Mouse (Mus musculus) ovary, postnatal 14 days (tissue): ENCODE measurements around the gene Zfp831.

Source experiments
- DNase-seq: peaks from one replicate; pipeline ENCODE4 v3.0.0; 2022; ENCODE audit warnings: low spot score

Zfp831 gene

GRCm38 (mm10) chr2:174652864-174653263 is 9.5 kb downstream of the Zfp831 start:
- no peak for DNase-seq

- no peak for DNase-seq
These were observed 12.0 kb downstream of the Zfp831 start for GRCm38 (mm10) chr2:174655341-174655740.

DNA sequence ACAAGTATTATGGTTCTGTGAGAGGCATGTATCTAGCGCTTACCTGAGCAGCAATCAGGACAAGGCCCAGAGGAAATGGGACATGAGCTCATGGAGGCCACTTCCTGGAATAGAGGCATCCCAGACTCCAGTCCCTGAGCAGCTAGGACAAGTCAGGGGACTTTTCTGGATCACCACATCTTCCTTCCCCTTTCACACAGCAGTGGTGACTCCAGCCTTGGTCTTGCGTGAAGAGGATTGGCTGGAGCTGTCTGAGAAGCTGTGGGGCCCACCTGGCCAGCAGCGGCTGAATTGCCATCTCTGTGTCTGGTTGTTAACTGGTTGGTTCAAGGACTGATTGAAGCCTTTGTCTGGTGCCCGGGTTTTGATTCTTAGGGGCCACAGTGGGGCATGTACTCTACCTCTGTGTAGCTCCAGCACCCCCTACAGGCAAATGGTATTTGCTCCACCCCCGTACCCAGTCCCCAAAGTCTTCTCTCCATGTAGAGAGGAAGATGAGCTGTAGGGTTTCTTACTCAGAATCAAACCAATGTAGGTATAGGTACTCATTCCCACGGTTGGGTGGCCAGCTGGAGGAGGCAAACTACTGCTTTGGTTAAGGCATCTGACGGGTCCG is 15.0 kb downstream of the Zfp831 start:
- no peak for DNase-seq

- DNase-seq, result no peak
These were observed 16.5 kb downstream of the Zfp831 start for GRCm38 (mm10) chr2:174659874-174660273.

- no peak for DNase-seq
These were observed 17.0 kb downstream of the Zfp831 start for GRCm38 (mm10) chr2:174660321-174660720.

DNA sequence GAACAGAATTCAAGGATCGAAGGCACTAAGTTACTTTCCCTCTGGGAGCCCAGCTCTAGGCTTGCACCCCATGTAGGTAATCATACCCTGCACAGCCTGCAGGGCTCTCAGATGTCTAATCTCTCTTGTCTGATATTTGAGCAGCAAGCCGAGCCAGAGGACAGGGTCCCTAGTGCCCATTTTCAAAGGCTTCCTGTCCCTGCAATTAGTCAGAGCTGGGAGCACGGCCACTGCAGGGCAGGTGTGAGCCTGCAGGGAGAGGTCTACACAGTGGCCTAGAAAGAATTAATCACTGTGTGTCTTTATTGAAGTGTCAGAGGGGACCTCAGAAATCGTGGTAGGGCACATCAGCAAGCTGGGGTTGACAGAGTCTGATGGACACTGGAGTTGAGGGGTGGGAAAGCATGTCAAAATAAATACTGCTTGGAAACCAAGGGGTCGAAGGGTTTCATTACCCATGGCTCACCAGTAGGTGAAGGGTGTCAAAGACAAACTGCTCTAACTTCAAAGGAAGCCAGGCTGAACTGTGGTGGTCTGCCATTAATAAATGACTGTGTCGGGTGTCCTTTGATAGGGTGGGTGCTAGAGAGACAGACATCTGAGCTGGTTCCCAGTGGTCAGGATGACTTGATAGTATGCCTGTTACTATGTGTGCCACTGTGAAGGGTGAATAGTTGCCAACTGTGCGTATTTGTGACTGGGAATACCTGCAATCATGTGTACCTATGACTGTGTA is 18.3 kb downstream of the Zfp831 start:
- no peak for DNase-seq

GRCm38 (mm10) chr2:174662593-174662992 is 19.3 kb downstream of the Zfp831 start:
- DNase-seq, result no peak

- no peak for DNase-seq
These were observed 22.1 kb downstream of the Zfp831 start for GRCm38 (mm10) chr2:174665404-174665803.

GRCm38 (mm10) chr2:174668806-174669205 is 25.5 kb downstream of the Zfp831 start:
- no peak for DNase-seq

DNA sequence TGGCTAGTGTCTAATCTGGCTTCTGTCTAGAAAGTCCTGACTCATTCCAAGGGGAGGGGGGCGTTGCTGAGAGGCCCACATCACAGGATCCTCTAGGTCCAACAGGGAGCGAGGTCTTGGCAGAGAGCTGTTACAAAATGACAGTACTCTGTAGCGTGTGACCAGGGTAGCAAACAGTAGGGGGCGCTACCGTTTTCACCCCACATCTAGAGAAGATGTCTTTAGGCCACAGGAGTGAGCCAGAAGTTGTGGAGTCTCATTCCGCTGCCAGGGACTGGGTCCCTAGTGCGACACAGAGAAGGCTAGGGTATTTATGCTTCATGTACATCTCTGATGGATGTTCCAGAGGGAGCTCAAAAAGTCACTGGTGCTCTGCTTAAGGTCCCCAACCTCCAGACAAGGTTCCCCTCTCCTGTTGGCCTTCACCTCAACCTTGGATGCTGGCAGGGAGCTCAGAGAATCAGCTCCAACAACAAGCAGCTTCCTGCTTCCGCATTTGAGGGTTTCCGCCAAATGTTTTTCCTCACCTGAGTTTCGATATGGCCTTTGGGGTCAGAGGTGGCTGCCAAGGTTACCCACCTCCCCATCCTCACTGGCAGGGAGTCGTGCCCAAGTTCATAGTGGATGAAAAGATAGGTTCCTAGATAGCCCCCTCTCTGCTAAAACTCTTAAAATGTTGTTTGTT is 29.3 kb downstream of the Zfp831 start:
- DNase-seq, result peak; percentile 6

- DNase-seq, result peak; percentile 83
These were observed 30.4 kb downstream of the Zfp831 start for GRCm38 (mm10) chr2:174673592-174674286.

GRCm38 (mm10) chr2:174674287-174675045 is 31.1 kb downstream of the Zfp831 start:
- no peak for DNase-seq

DNA sequence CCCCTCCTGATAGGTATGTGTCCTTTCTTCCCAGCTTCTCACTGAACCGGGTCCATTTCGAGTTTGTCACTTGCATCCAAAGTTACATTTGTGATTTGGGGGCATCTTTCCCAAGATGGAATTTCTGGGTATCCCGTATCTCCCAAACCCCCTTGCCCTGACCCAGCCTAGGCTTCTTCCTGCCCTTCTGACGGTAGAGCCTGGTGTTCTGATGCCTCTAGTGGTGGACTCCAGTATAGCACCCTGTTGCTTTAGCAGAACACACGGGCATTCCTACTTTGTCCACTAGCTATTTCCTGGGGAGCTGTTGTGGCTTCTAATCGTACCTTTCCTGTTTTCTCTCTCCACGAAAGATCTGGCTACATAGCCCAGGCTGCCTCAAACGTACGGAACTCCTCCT is 32.3 kb downstream of the Zfp831 start:
- DNase-seq, result peak; percentile 74

- no peak for DNase-seq
These were observed 58.0 kb downstream of the Zfp831 start for GRCm38 (mm10) chr2:174701351-174701750.

DNA sequence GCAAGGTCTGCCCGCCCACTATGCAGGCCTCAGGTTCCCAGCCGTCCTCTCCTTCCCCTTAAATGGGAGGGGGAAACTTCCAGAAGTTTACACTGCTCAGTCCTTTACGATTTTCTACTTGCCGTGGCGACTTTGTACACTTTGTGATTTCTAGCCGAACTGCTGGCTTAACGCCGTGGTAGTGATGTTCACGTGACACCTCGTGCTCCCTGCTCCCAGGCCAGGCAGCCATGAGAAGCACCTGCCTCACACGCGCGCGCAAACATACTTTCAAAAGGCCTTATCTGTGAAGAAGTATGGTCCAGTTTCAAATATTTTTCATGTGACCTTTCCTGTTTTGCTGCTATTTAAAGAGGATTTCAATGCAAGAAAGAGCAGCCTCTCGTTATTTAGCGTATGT is 63.8 kb downstream of the Zfp831 start:
- no peak for DNase-seq

DNA sequence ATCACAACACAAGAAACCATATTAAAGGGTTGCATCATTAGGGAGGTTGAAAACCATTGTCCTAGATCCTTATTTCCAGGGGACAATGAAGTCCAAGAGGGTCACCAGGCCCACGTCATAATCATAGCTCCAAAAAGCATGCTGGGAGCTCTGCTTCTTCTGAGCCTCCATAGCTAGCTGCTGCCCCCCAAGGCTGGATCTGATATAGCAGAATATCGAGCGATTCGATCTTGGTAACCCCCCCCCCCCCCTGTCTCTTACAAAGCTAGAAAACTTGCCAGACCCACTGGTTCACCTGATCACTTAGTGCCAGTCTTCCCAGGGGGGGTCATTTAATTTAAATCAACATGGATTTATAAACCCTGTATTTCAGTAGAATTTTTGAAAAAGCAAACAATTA is 65.3 kb downstream of the Zfp831 start:
- no peak for DNase-seq

DNA sequence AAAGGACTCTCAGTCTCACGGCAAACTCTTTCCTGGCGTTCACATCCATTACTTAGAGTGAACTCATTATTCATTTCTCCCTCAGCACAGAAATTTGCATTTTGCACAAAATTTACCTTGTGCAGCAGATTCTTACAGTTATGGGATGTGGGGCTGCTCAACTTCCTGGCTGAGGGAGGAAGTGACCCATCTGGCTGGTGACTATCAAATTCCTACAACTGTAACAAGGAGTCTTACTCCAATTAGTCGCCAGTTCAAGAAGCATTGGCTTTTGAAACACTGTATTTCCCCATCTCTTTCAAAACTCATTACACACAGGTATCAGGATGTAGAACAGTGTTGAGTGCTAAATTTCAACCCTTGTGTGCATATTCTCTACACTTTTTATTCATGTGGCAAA is 66.9 kb downstream of the Zfp831 start:
- no peak for DNase-seq

- no peak for DNase-seq
These were observed 68.7 kb downstream of the Zfp831 start for GRCm38 (mm10) chr2:174712043-174712442.

GRCm38 (mm10) chr2:174715938-174716337 is 72.6 kb downstream of the Zfp831 start:
- DNase-seq, result no peak

DNA sequence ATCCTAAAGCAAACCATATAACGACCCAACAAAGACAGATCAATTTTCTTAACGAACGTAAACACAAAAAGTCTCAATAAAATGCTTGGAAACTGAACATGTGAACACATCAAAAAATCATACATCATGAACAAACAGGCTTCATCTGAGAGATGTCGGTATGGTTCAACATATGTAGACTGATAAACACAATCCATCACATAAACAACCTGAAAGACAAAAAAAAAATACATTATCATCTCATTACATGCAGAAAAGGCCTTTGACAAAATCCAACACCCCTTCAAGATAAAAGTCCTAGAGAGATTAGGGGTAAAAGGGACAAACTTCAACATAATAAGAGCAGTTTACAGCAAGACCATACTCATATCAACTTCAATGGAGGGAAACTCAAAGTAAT is 74.5 kb downstream of the Zfp831 start:
- DNase-seq, result no peak

DNA sequence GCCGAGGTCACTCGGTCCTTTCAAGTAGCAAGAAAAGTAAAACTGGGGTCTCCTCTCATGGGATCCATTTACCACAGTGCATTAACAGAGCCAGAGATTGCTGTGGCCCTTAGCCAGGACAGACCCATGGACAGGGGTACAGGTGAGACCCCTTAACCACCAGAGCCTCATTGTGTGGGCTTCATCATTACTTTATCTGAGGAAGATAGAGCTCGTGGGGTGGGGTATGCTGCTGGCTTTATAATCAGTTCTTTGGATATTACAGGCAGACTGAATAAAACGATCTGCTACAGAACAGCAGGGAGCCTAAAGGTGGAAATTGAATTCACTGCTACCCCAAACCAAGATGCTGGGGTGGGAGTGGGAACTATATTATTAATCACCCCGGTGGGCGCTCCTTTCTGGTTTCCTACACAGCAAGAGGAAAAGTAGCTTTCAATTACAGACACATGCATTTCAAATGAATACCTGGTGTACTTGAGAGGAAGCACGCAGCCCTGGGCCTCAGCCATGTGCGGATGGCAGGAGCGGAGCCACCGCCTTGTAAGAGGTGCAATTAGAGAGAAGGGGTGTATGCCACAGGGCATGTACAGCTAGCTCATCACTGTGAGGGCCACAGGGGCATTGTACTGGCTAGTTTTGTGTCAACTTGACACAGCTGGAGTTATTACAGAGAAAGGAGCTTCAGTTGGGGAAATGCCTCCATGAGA is 83.9 kb downstream of the Zfp831 start:
- DNase-seq, result no peak
